Mouse (Mus musculus) thymus, adult 2 months (tissue): ENCODE measurements around the gene Shisal2b.

Experiments
- CTCF ChIP-seq: fragments of 200-500 bp; IDR thresholded peaks from 2 replicates; pipeline ENCODE4 v1.5.1; 2012; ENCODE audit warnings: mild to moderate bottlenecking, control low read depth, low read length, moderate library complexity, borderline replicate concordance; ENCODE audit not compliant: control insufficient read depth, poor library complexity, insufficient read depth; ENCODE audit errors: extremely low read depth
- POLR2A ChIP-seq: fragments of 200-500 bp; IDR thresholded peaks from 2 replicates; pipeline ENCODE4 v1.6.1; 2012; ENCODE audit warnings: mild to moderate bottlenecking, low read length, control low read depth, moderate library complexity; ENCODE audit not compliant: control insufficient read depth, poor library complexity, insufficient read depth; ENCODE audit errors: extremely low read depth

DNA sequence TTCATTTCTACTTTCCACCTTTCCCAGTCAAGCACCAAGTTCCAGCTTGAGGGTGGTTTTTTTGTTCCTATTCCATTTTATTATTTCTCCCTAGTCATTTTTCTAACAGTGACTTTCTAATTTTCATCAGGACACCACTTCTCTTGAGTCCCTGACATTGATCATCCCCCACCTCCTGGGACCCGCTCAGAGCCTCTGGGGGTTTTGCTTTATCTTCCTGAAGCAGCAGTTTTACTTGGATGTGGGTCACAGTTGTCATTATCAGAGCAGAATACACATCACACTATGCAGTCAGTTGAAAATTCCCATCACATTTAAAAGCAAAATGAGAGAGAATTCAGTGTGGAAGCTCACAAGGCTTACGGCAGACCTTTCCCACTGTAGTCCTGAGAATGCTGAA is 10.0 kb downstream of the Shisal2b start:
- TF ChIP-seq CTCF (no peak), POLR2A (no peak)
